ENCODE assay signal across 7 mouse cellular contexts in the genomic region with DNA sequence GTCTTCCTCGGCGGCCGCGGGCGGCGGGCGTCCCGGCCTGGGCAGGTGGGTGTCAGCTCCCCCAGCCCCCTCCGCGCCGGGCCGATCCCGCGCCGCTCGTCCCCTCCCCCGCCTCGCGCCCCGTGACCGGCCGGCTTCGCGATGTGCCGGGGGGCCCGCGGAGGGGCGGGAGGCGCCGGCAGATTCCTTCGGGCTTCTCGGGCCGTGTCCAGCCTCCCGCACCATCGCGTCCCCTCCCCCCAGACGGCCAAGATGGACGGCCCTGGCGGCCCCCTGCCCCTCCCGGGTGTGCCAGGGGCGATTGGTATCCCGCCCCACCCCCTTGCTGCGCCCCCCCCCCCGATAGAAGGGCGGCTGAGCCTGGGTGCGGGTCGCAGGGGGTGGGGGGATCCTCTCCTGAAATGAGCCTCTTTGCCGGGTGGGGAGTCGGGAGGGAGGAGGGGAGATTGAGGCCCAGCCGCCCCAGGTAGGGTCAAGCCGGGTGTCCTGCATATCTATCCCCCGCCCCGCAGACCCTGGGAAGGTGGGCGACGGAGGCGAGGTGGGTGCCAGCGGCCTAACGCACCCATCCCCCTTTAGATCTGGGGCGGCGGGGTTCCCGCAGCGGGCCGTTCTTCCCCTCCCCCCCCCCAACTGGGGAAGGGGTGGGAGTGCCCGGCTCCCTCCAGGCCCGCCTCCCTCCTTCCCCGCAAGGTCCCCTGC. TPM values are rescaled to one million over a fixed set of nuclear protein-coding genes. Genes with fewer than 3 reads are reported as not detected.
A peak's percentile ranks its signal among the peaks of the same experiment; 100 is the strongest.
DNase-seq lines count a peak whose midpoint lies in the region; ATAC-seq lines count a peak whose summit lies in the region.

No protein-coding gene starts in this region.

- H3K4me3 ChIP-seq in forebrain, embryonic 10.5 days, result peak overlapping the region; percentile 84
- peak overlapping the region; percentile 98 for H3K4me3 ChIP-seq in limb, embryonic 12.5 days (replicated peaks)
- H3K4me3 ChIP-seq in midbrain, embryonic 13.5 days (replicated peaks), result peak overlapping the region; percentile 97
- peak overlapping the region; percentile 99 for H3K4me3 ChIP-seq in stomach, embryonic 16.5 days (replicated peaks; ENCODE audit: low read length)

- peak overlapping the region; percentile 99 for H3K27ac ChIP-seq in forebrain, embryonic 10.5 days
- peak overlapping the region; percentile 94 for H3K27ac ChIP-seq in limb, embryonic 12.5 days
- peak overlapping the region; percentile 98 for H3K27ac ChIP-seq in midbrain, embryonic 13.5 days
- peak overlapping the region; percentile 95 for H3K27ac ChIP-seq in stomach, embryonic 16.5 days (ENCODE audit: low read length)

- ATAC-seq in limb, embryonic 12.5 days (ENCODE audit: insufficient number of reproducible peaks, insufficient read depth, low FRiP score, low TSS enrichment, low read depth), result peak; percentile 44; the same call in 1 of the 2 replicates
- ATAC-seq in midbrain, embryonic 13.5 days, result peak; percentile 64
- ATAC-seq in stomach, embryonic 16.5 days (ENCODE audit: insufficient read depth, low FRiP score), result peak; percentile 43

- peak overlapping the region; percentile 96 for H3K9ac ChIP-seq in limb, embryonic 12.5 days (replicated peaks)
- peak overlapping the region; percentile 98 for H3K9ac ChIP-seq in midbrain, embryonic 13.5 days (replicated peaks)
- peak overlapping the region; percentile 98 for H3K9ac ChIP-seq in stomach, embryonic 16.5 days (ENCODE audit: low read length)

- no peaks in the 10 kb centered on the region for H3K9me3 ChIP-seq in forebrain, embryonic 10.5 days
- no peaks in the 10 kb centered on the region for H3K9me3 ChIP-seq in limb, embryonic 12.5 days
- H3K9me3 ChIP-seq in midbrain, embryonic 13.5 days, result no peaks in the 10 kb centered on the region
- no peaks in the 10 kb centered on the region for H3K9me3 ChIP-seq in stomach, embryonic 16.5 days (replicated peaks; ENCODE audit: control insufficient read depth, low read length)

- peak; percentile 60 for DNase-seq in NIH3T3 (ENCODE audit: low read depth)
- DNase-seq in brain, adult 2 months (ENCODE audit: low read depth, low spot score), result peak; percentile 44
- DNase-seq in forebrain, embryonic 10.5 days (ENCODE audit: extremely low spot score, low spot score), result peak; percentile 65
- DNase-seq in heart, postnatal 14 days, result peak; percentile 51 to 64

- peak overlapping the region; percentile 86 for H3K4me2 ChIP-seq in limb, embryonic 12.5 days
- H3K4me2 ChIP-seq in midbrain, embryonic 13.5 days (replicated peaks), result peak overlapping the region; percentile 79
- H3K4me2 ChIP-seq in stomach, embryonic 16.5 days (ENCODE audit: low read depth, low read length), result peak overlapping the region; percentile 73

- H3K36me3 ChIP-seq in forebrain, embryonic 10.5 days (replicated peaks), result peaks cover 24% of the 10 kb centered on the region
- H3K36me3 ChIP-seq in limb, embryonic 12.5 days, result peaks cover 13% of the 10 kb centered on the region
- no peaks in the 10 kb centered on the region for H3K36me3 ChIP-seq in midbrain, embryonic 13.5 days
- H3K36me3 ChIP-seq in stomach, embryonic 16.5 days (ENCODE audit: control insufficient read depth, insufficient read depth, low read length), result no peaks in the 10 kb centered on the region

- 1% methylated on average over 59 of the region's 66 CpGs for WGBS in forebrain, embryonic 10.5 days
- under 1% methylated on average over 45 of the region's 66 CpGs for WGBS in limb, embryonic 12.5 days
- under 1% methylated on average over 47 of the region's 66 CpGs for WGBS in midbrain, embryonic 13.5 days
- under 1% methylated on average over 56 of the region's 66 CpGs for WGBS in stomach, embryonic 16.5 days

- no peaks in the 10 kb centered on the region for H3K27me3 ChIP-seq in forebrain, embryonic 10.5 days (ENCODE audit: poor library complexity, severe bottlenecking)
- no peaks in the 10 kb centered on the region for H3K27me3 ChIP-seq in limb, embryonic 12.5 days
- no peaks in the 10 kb centered on the region for H3K27me3 ChIP-seq in midbrain, embryonic 13.5 days
- no peaks in the 10 kb centered on the region for H3K27me3 ChIP-seq in stomach, embryonic 16.5 days (ENCODE audit: control insufficient read depth, insufficient read depth, low read length)

- intact Hi-C loops in heart, postnatal 14 days (cut with DNase I), result loop anchor here (5.0 kb wide), 1 partner anchor 130 kb away; no protein-coding TSS in a partner anchor

- peaks cover 44% of the 10 kb centered on the region for H3K4me1 ChIP-seq in forebrain, embryonic 10.5 days
- H3K4me1 ChIP-seq in limb, embryonic 12.5 days (replicated peaks), result peaks cover 32% of the 10 kb centered on the region
- H3K4me1 ChIP-seq in midbrain, embryonic 13.5 days (replicated peaks), result peaks cover 43% of the 10 kb centered on the region
- H3K4me1 ChIP-seq in stomach, embryonic 16.5 days (ENCODE audit: control insufficient read depth, insufficient read depth, low read length), result peaks cover 24% of the 10 kb centered on the region

RNA-seq across cellular contexts. Expression of a gene that starts 1.2 kb away (rescaled TPM):
- polyA plus RNA-seq in forebrain, embryonic 10.5 days (2016; fragmentation: Nextera tagmentation; extraction: Ambion mirVana), result 41.0 and 41.1 TPM in 2 replicates
- 100 to 1,000 TPM; 155 to 169 TPM for total RNA-seq in heart, postnatal 14 days (2021)
- 59.8 and 79.2 TPM in 2 replicates for polyA plus RNA-seq in limb, embryonic 12.5 days (2016; fragmentation: Nextera tagmentation; extraction: Ambion mirVana)
- 57.6 and 68.1 TPM in 2 replicates for polyA plus RNA-seq in midbrain, embryonic 13.5 days (2015; fragmentation: Nextera tagmentation; extraction: Ambion mirVana)
- 33.1 and 36.6 TPM in 2 replicates for polyA plus RNA-seq in stomach, embryonic 16.5 days (2015; fragmentation: Nextera tagmentation; extraction: Ambion mirVana)

RNA-seq across cellular contexts. Expression of a gene that starts 52.0 kb away (rescaled TPM):
- polyA plus RNA-seq in forebrain, embryonic 10.5 days (2016; fragmentation: Nextera tagmentation; extraction: Ambion mirVana), result 33.9 and 39.7 TPM in 2 replicates
- 10 to 100 TPM; 26.7 to 27.6 TPM for total RNA-seq in heart, postnatal 14 days (2021)
- polyA plus RNA-seq in limb, embryonic 12.5 days (2016; fragmentation: Nextera tagmentation; extraction: Ambion mirVana), result 47.1 and 48.3 TPM in 2 replicates
- polyA plus RNA-seq in midbrain, embryonic 13.5 days (2015; fragmentation: Nextera tagmentation; extraction: Ambion mirVana), result 42.7 and 44.9 TPM in 2 replicates
- polyA plus RNA-seq in stomach, embryonic 16.5 days (2015; fragmentation: Nextera tagmentation; extraction: Ambion mirVana), result 29.5 and 34.5 TPM in 2 replicates

RNA-seq across cellular contexts. Expression of a gene that starts 52.1 kb away (rescaled TPM):
- 2.0 TPM in 2 replicates for polyA plus RNA-seq in forebrain, embryonic 10.5 days (2016; fragmentation: Nextera tagmentation; extraction: Ambion mirVana)
- total RNA-seq in heart, postnatal 14 days (2021), result 10 to 100 TPM; 14.0 to 15.4 TPM
- polyA plus RNA-seq in limb, embryonic 12.5 days (2016; fragmentation: Nextera tagmentation; extraction: Ambion mirVana), result 1.8 and 2.6 TPM in 2 replicates
- polyA plus RNA-seq in midbrain, embryonic 13.5 days (2015; fragmentation: Nextera tagmentation; extraction: Ambion mirVana), result 1.8 and 2.3 TPM in 2 replicates
- polyA plus RNA-seq in stomach, embryonic 16.5 days (2015; fragmentation: Nextera tagmentation; extraction: Ambion mirVana), result 3.5 and 5.6 TPM in 2 replicates

Comparison
In these comparisons a context has a peak if more than half of its experiments do, and no peak if none do; other contexts are left out.
1. Peak in every context shown above with its lines: DNase-seq, ATAC-seq, H3K4me3 ChIP-seq and H3K27ac ChIP-seq.